Mouse (Mus musculus): ENCODE data around the gene Plaur. TPM values are rescaled to one million over a fixed set of nuclear protein-coding genes. Genes with fewer than 3 reads are reported as not detected.
"Not testable (repeated sequence)": the region's sequence is repeated elsewhere in the genome, so short reads cannot be mapped to it uniquely, and the experiment has no call there.

The Plaur gene
- total and polyA plus RNA-seq, 3 experiments: 9.5 to 15.5 (median 10.8) TPM

- no peak for DNase-seq
Observed at GRCm38 (mm10) chr7:24478911-24479310, 16.6 kb downstream of the Plaur start.

GRCm38 (mm10) chr7:24479685-24480084 is 17.4 kb downstream of the Plaur start:
- DNase-seq: no peak

- DNase-seq: no peak
Observed at GRCm38 (mm10) chr7:24480121-24480941, 18.0 kb downstream of the Plaur start.

GRCm38 (mm10) chr7:24480986-24481473 is 18.7 kb downstream of the Plaur start:
- DNase-seq: no peak

GRCm38 (mm10) chr7:24481474-24482207 is 19.4 kb downstream of the Plaur start, which contains the start of gene Cadm4:
Gene Cadm4, plus strand, starts transcription at chr7:24482023.
- DNase-seq: peak; percentile 88

GRCm38 (mm10) chr7:24482208-24483020 is 20.1 kb downstream of the Plaur start:
- no peak for DNase-seq

GRCm38 (mm10) chr7:24483291-24483690 is 21.0 kb downstream of the Plaur start:
- not testable (repeated sequence) for DNase-seq

- DNase-seq: no peak
Observed at GRCm38 (mm10) chr7:24485481-24485880, 23.2 kb downstream of the Plaur start.

- no peak for DNase-seq
Observed at GRCm38 (mm10) chr7:24486654-24487130, 24.4 kb downstream of the Plaur start.

- no peak for DNase-seq
Observed at GRCm38 (mm10) chr7:24487403-24487802, 25.1 kb downstream of the Plaur start.

GRCm38 (mm10) chr7:24488303-24488702 is 26.0 kb downstream of the Plaur start:
- no peak for DNase-seq

GRCm38 (mm10) chr7:24499856-24500577 is 37.7 kb downstream of the Plaur start:
- no peak for DNase-seq

GRCm38 (mm10) chr7:24500929-24501328 is 38.6 kb downstream of the Plaur start:
- DNase-seq: no peak

- no peak for DNase-seq
Observed at GRCm38 (mm10) chr7:24501492-24501891, 39.2 kb downstream of the Plaur start.

- no peak for DNase-seq
Observed at GRCm38 (mm10) chr7:24504004-24504403, 41.7 kb downstream of the Plaur start.

- DNase-seq: no peak
Observed at GRCm38 (mm10) chr7:24504868-24505267, 42.6 kb downstream of the Plaur start.

GRCm38 (mm10) chr7:24505447-24506064 is 43.3 kb downstream of the Plaur start:
- DNase-seq: no peak

GRCm38 (mm10) chr7:24506065-24506459 is 43.8 kb downstream of the Plaur start:
- no peak for DNase-seq

GRCm38 (mm10) chr7:24506476-24506837 is 44.2 kb downstream of the Plaur start:
- DNase-seq: peak; percentile 64

GRCm38 (mm10) chr7:24506838-24507725 is 44.8 kb downstream of the Plaur start, which contains the start of gene Zfp428:
Gene Zfp428, plus strand, starts transcription at chr7:24507006.
- peak; percentile 92 for DNase-seq

All from adrenal gland, adult 2 months (tissue).